21 mouse cellular contexts compared by ENCODE assay signal in the genomic region with DNA sequence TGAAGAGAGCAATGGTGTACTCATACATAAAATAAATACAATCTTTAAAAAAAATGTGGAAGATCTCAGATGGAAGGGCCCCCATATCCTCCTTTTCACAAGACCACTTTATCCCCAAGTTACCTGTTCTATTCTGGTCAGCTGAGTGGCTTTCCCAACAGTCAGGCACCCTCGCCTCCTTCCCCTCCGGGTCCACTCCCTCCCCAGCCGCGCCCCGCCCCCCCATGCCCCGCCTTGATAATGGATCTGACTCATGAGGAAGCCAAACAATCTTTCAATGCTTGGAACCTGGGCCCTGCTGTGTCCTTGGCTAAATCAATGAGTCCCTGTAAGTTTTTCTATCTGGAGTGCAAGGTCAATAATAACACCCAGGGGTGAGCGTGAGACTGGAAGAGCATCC. TPM values are rescaled to one million over a fixed set of nuclear protein-coding genes. Genes with fewer than 3 reads are reported as not detected.
"Had no signal": no experiment of that assay in that cellular context is flagged by ENCODE, and none has a peak within 500 bp of the region (broad histone marks: within the 10 kb centered on the region; RNA-seq: fewer than 3 reads in every experiment).

No protein-coding gene starts in this region.

- H3K27ac ChIP-seq: midbrain, embryonic 10.5 days; midbrain, embryonic 12.5 days; neural tube, embryonic 13.5 days; neural tube, embryonic 15.5 days had no signal

- ATAC-seq: midbrain, embryonic 16.5 days had no signal

- H3K4me3 ChIP-seq: midbrain, embryonic 10.5 days; midbrain, embryonic 12.5 days; myocyte; neural tube, embryonic 13.5 days; neural tube, embryonic 15.5 days had no signal

- H3K4me2 ChIP-seq: lung, embryonic 14.5 days; midbrain, embryonic 12.5 days; neural tube, embryonic 13.5 days; neural tube, embryonic 15.5 days had no signal

- H3K36me3 ChIP-seq: midbrain, embryonic 10.5 days; midbrain, embryonic 12.5 days; neural tube, embryonic 13.5 days; neural tube, embryonic 15.5 days had no signal

- DNase-seq: lung, postnatal 4 days; midbrain, embryonic 14.5 days; right cerebral cortex, adult 18-20 months; right cerebral cortex, postnatal 25 days; right cerebral cortex, postnatal 4 days; spleen, adult 18-20 months; thymus, adult 2 months; thymus, postnatal 25 days; thymus, postnatal 4 days had no signal

- H3K27me3 ChIP-seq: neural tube, embryonic 15.5 days had no signal

- H3K9ac ChIP-seq: lung, embryonic 14.5 days; midbrain, embryonic 12.5 days; neural tube, embryonic 13.5 days; neural tube, embryonic 15.5 days had no signal

- H3K9me3 ChIP-seq: midbrain, embryonic 10.5 days; midbrain, embryonic 12.5 days; neural tube, embryonic 13.5 days; neural tube, embryonic 15.5 days had no signal

RNA-seq across cellular contexts. Expression of a gene that starts 44.2 kb away (rescaled TPM):
- polyA plus RNA-seq: liver, embryonic 16.5 days; lung, embryonic 14.5 days; lung, embryonic 16.5 days; midbrain, embryonic 10.5 days; midbrain, embryonic 12.5 days; midbrain, embryonic 14.5 days; midbrain, embryonic 16.5 days; myocyte; neural tube, embryonic 11.5 days; neural tube, embryonic 13.5 days; neural tube, embryonic 15.5 days; small intestine, adult 2 months; stomach, embryonic 14.5 days; thymus, adult 2 months had no signal
